Mouse (Mus musculus): Measurements from ENCODE around the gene Tas2r143. TPM values are rescaled to one million over a fixed set of nuclear protein-coding genes. Genes with fewer than 3 reads are reported as not detected.

Gene Tas2r143
- polyA plus RNA-seq, 1 experiment from 2014 or later, result not detected

DNA sequence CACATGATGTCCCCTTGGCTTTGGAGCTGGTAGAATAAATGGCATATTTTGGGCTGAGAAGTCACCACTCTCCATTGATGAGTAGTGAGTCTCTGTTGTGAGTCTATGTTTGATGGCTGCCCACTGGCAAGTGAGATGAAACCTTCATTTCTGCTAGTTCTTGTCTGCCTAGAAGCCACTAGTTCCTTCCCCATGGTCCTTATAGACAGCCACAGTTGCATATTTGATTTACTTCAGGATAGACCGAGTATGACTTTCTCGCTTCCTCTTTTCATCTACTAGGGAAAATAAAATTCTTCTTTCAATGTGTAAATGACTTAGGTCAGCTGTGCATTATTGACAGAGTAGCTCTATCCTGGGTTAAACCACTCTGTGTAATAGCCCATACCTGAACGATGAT is 24.4 kb downstream of the Tas2r143 start:
- Histone ChIP-seq H3K36me3 (no peaks in the 10 kb centered on the region), H3K9ac (no peak overlapping the region), H3K4me1 (no peaks in the 10 kb centered on the region), H3K4me3 (no peak overlapping the region), H3K4me2 (replicated peaks) (no peak overlapping the region), H3K27ac (no peak overlapping the region), H3K27me3 (no peaks in the 10 kb centered on the region), H3K9me3 (no peaks in the 10 kb centered on the region)
- 88% methylated on average over 3 of the region's 3 CpGs for WGBS
- ATAC-seq (ENCODE audit: low FRiP score, low read depth), result no peak

DNA sequence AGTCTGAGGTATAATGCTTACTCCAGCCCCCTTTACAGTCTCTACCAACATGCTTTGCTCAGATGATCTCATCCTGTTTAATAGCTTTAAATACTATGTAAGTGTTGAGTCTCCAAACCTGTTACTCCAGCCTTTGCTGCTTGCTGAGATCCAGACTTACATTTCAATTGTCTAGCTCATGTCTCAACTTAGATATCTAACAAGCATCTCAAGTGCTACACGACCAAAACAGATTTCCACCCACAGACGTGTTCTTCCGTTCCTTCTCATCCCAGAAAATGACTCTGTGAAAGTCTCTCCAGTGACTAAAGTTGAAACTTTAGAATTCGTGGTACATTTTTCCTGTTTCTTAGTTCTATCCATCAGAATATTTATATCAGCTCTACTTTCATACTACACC is 26.3 kb downstream of the Tas2r143 start:
- H3K27me3 ChIP-seq, result no peaks in the 10 kb centered on the region
- H3K4me2 ChIP-seq (replicated peaks), result no peak overlapping the region
- ATAC-seq (ENCODE audit: low FRiP score, low read depth), result no peak
- no peak overlapping the region for H3K9ac ChIP-seq
- H3K36me3 ChIP-seq, result no peaks in the 10 kb centered on the region
- no peaks in the 10 kb centered on the region for H3K9me3 ChIP-seq
- H3K4me3 ChIP-seq, result no peak overlapping the region
- 83% methylated on average over 4 of the region's 4 CpGs for WGBS
- H3K27ac ChIP-seq, result no peak overlapping the region
- H3K4me1 ChIP-seq, result no peaks in the 10 kb centered on the region

DNA sequence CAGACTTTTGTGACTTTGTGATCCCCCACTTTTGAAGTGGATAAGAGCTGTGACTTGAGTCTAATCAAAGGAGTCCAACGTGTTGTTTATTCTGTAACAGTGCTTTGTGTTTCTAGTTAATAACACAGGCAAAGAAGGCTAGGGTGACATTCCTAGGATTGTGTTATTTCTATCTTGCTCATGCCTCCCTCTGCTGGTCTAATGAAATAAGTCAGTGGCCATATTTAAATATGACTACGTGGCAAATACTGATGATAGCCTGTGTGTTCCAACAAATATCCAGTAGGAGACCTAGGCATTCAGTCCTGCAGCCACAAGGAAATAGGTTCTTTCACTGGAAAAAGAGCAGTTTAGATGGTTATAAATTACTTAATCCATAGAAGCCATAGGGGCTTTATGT is 33.5 kb downstream of the Tas2r143 start:
- ATAC-seq (ENCODE audit: low FRiP score, low read depth), result no peak
- no peaks in the 10 kb centered on the region for H3K4me1 ChIP-seq
- H3K9me3 ChIP-seq, result no peaks in the 10 kb centered on the region
- no peaks in the 10 kb centered on the region for H3K27me3 ChIP-seq
- H3K4me3 ChIP-seq, result no peak overlapping the region
- H3K27ac ChIP-seq, result no peak overlapping the region
- 75% methylated on average over 2 of the region's 2 CpGs for WGBS
- no peaks in the 10 kb centered on the region for H3K36me3 ChIP-seq
- H3K9ac ChIP-seq, result no peak overlapping the region
- no peak overlapping the region for H3K4me2 ChIP-seq (replicated peaks)

DNA sequence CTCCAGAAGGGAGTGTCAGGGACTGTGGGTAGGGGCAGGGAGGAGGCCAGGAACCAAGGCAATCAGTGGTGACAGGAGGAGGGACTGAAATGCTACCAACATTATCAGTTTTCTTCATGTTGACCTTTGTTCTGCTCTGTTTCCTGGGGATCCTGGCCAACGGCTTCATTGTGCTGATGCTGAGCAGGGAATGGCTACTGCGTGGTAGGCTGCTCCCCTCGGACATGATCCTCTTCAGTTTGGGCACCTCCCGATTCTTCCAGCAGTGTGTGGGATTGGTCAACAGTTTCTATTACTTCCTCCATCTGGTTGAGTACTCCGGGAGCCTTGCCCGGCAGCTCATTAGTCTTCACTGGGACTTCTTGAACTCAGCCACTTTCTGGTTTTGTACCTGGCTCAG is 34.4 kb downstream of the Tas2r143 start, which contains the start of gene Tas2r126:
Tas2r126 (plus strand) TSS at position 90 of the 400 bp plus-strand sequence.
- Histone ChIP-seq H3K4me3 (no peak within 1 kb of the TSS), H3K4me1 (no peaks in the 10 kb centered on the region), H3K27me3 (no peaks in the 10 kb centered on the region), H3K4me2 (replicated peaks) (no peak within 1 kb of the TSS), H3K9me3 (no peaks in the 10 kb centered on the region), H3K27ac (no peak within 1 kb of the TSS), H3K36me3 (no peaks in the 10 kb centered on the region), H3K9ac (no peak within 1 kb of the TSS)
- WGBS, result 83% methylated on average over 6 of the region's 6 CpGs
- no peak for ATAC-seq (ENCODE audit: low FRiP score, low read depth)

DNA sequence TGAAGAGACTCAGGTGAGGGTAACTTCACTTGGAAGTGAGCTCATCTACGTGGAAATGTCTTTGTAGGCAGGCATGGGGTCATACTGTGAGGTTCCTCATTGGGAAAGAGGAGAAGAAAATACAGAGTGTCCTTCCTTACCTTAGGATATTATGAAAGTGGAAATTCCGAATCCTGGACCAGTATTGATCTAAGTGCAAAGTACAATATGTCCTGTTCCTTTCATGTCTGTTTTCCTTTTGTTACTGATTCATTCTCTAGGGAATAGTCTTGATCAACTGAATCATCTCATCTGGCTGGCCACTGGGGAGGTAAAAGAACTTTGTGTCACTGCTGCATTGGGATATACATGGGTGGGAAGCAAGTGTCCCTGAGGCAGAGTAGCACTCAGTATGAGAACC is 35.5 kb downstream of the Tas2r143 start:
- H3K9me3 ChIP-seq, result no peaks in the 10 kb centered on the region
- 67% methylated on average over 2 of the region's 2 CpGs for WGBS
- no peak overlapping the region for H3K27ac ChIP-seq
- no peak overlapping the region for H3K4me2 ChIP-seq (replicated peaks)
- H3K27me3 ChIP-seq, result no peaks in the 10 kb centered on the region
- H3K9ac ChIP-seq, result no peak overlapping the region
- H3K4me3 ChIP-seq, result no peak overlapping the region
- no peak for ATAC-seq (ENCODE audit: low FRiP score, low read depth)
- H3K36me3 ChIP-seq, result no peaks in the 10 kb centered on the region
- H3K4me1 ChIP-seq, result no peaks in the 10 kb centered on the region

DNA sequence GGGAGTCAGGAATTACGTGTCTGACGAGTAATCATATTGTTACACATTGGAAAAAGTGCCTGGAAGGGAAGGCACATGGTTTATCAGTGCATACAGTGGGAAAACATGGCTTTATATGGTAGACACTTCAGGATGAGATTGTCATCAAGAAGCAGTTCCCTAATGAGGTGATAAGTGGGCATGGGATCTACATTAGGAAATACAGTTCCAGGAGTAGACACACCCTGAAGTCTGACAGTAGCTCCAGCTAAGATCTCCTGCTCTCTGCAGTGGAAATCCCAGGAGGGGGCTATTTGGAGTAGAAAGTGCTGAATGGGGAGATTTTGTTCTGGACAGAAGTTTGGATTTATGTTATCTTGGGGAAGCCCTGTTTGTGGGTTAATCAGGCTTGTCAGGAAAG is 41.4 kb downstream of the Tas2r143 start:
- no peak for ATAC-seq (ENCODE audit: low FRiP score, low read depth)
- Histone ChIP-seq H3K36me3 (no peaks in the 10 kb centered on the region), H3K4me1 (no peaks in the 10 kb centered on the region), H3K27me3 (no peaks in the 10 kb centered on the region), H3K27ac (no peak overlapping the region), H3K9me3 (no peaks in the 10 kb centered on the region), H3K4me2 (replicated peaks) (no peak overlapping the region), H3K4me3 (no peak overlapping the region), H3K9ac (no peak overlapping the region)
- WGBS, result 73% methylated on average over 2 of the region's 2 CpGs

DNA sequence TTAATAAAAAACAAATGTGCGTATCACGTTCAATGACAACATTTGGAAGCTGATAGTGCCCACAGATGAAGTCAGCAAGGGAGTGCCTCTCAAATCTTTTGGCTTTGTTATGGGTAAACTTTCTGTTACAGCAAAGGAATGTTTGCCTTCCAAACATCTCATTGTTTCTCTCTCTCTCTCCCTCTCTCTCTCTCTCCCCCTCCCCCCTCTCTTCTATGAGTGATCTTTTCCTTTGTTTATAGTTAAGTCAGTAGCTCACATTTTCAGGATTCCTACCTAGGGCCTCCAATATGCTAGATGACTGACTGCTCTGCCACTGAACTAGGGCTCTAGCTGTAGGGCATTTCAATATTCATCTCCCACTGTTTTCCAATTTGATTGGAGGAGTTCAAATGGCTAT is 44.5 kb downstream of the Tas2r143 start:
- no peak overlapping the region for H3K4me2 ChIP-seq (replicated peaks)
- no peaks in the 10 kb centered on the region for H3K27me3 ChIP-seq
- no peak overlapping the region for H3K27ac ChIP-seq
- H3K9me3 ChIP-seq, result no peaks in the 10 kb centered on the region
- 74% methylated on average over 2 of the region's 2 CpGs for WGBS
- H3K9ac ChIP-seq, result no peak overlapping the region
- H3K4me3 ChIP-seq, result no peak overlapping the region
- ATAC-seq (ENCODE audit: low FRiP score, low read depth), result no peak
- no peaks in the 10 kb centered on the region for H3K4me1 ChIP-seq
- H3K36me3 ChIP-seq, result no peaks in the 10 kb centered on the region

DNA sequence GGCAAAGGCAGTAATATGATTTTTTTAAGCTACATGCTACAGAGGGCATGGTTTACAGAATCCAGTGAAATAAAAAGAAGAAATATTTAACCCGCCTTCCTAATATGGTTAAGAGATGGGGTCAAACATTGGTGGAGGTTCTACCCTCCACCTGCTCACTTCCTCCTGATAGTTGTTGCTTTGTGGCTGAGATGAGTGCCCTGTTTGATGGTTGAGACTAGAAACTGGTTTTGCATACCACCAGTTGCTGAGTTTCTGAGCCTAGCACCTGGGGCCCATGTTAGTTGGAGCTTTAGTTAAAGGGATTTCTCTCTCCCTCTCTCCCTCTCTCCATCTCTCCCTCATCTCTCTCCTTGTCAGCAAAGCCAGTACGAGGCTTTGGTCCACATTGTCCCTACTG is 47.3 kb downstream of the Tas2r143 start:
- no peak for ATAC-seq (ENCODE audit: low FRiP score, low read depth)
- 76% methylated on average over 2 of the region's 2 CpGs for WGBS
- H3K4me3 ChIP-seq, result no peak overlapping the region
- H3K27ac ChIP-seq, result no peak overlapping the region
- no peak overlapping the region for H3K4me2 ChIP-seq (replicated peaks)
- H3K27me3 ChIP-seq, result no peaks in the 10 kb centered on the region
- no peak overlapping the region for H3K9ac ChIP-seq
- no peaks in the 10 kb centered on the region for H3K36me3 ChIP-seq
- H3K9me3 ChIP-seq, result no peaks in the 10 kb centered on the region
- H3K4me1 ChIP-seq, result no peaks in the 10 kb centered on the region

Other genes starting within 250 kb of the Tas2r143 start
- not detected in 2 replicates for gene Tas2r144, start 184.9 kb upstream of the Tas2r143 start, polyA plus RNA-seq (2015; fragmentation: Nextera tagmentation; extraction: Ambion mirVana)
- 22.6 and 25.6 TPM in 2 replicates for gene Gstk1, start 154.3 kb upstream of the Tas2r143 start, polyA plus RNA-seq (2015; fragmentation: Nextera tagmentation; extraction: Ambion mirVana)
- 0.93 and 0.99 TPM in 2 replicates for gene Tmem139, start 138.3 kb upstream of the Tas2r143 start, polyA plus RNA-seq (2015; fragmentation: Nextera tagmentation; extraction: Ambion mirVana)
- 63.0 and 64.7 TPM in 2 replicates for gene Casp2, start 135.3 kb upstream of the Tas2r143 start, polyA plus RNA-seq (2015; fragmentation: Nextera tagmentation; extraction: Ambion mirVana)
- gene Clcn1, start 113.6 kb upstream of the Tas2r143 start, polyA plus RNA-seq (2015; fragmentation: Nextera tagmentation; extraction: Ambion mirVana), result 0.32 and 0.46 TPM in 2 replicates
- gene Fam131b, start 75.6 kb upstream of the Tas2r143 start, polyA plus RNA-seq (2015; fragmentation: Nextera tagmentation; extraction: Ambion mirVana), result 0.45 and 0.56 TPM in 2 replicates
- gene Zyx, start 50.6 kb upstream of the Tas2r143 start, polyA plus RNA-seq (2015; fragmentation: Nextera tagmentation; extraction: Ambion mirVana), result 118 and 123 TPM in 2 replicates
- gene Epha1, start 27.0 kb upstream of the Tas2r143 start, polyA plus RNA-seq (2015; fragmentation: Nextera tagmentation; extraction: Ambion mirVana), result 8.9 and 9.4 TPM in 2 replicates
- gene Tas2r135, start 5.2 kb downstream of the Tas2r143 start, polyA plus RNA-seq (2015; fragmentation: Nextera tagmentation; extraction: Ambion mirVana), result not detected in 2 replicates
- not detected in 2 replicates for gene Tas2r126, start 34.3 kb downstream of the Tas2r143 start, polyA plus RNA-seq (2015; fragmentation: Nextera tagmentation; extraction: Ambion mirVana)
- not detected in 2 replicates for gene Olfr458, start 65.0 kb downstream of the Tas2r143 start, polyA plus RNA-seq (2015; fragmentation: Nextera tagmentation; extraction: Ambion mirVana)
- not detected in 2 replicates for gene Olfr457, start 76.1 kb downstream of the Tas2r143 start, polyA plus RNA-seq (2015; fragmentation: Nextera tagmentation; extraction: Ambion mirVana)
- gene Olfr456, start 87.0 kb downstream of the Tas2r143 start, polyA plus RNA-seq (2015; fragmentation: Nextera tagmentation; extraction: Ambion mirVana), result not detected in 2 replicates
- gene Olfr455, start 147.3 kb downstream of the Tas2r143 start, polyA plus RNA-seq (2015; fragmentation: Nextera tagmentation; extraction: Ambion mirVana), result not detected in 2 replicates
- not detected in 2 replicates for gene Tcaf3, start 197.5 kb downstream of the Tas2r143 start, polyA plus RNA-seq (2015; fragmentation: Nextera tagmentation; extraction: Ambion mirVana)
- 5.6 TPM in 2 replicates for gene Tcaf2, start 245.0 kb downstream of the Tas2r143 start, polyA plus RNA-seq (2015; fragmentation: Nextera tagmentation; extraction: Ambion mirVana)

All from limb, embryonic 13.5 days (tissue).